Mouse (Mus musculus) liver, postnatal 0 days (tissue): ENCODE results near the gene Clec2i. TPM values are rescaled to one million over a fixed set of nuclear protein-coding genes. Genes with fewer than 3 reads are reported as not detected.

Experiments used
- ATAC-seq: fragments of 200-750 bp; cut with Nextera tagmentation; 2 replicates; pipeline ENCODE4 v1.8.0; 2017; ENCODE audit warnings: mild to moderate bottlenecking, moderate library complexity
- DNase-seq: peaks from one replicate; pipeline ENCODE4 v3.0.0-alpha.2; 2016
- H3K27ac ChIP-seq: fragments of 300-500 bp; sonication (generic); 2 replicates; pipeline ENCODE4 v1.5.1; 2014; ENCODE audit warnings: antibody characterized with exemption, moderate library complexity, mild to moderate bottlenecking, low read depth
- H3K27me3 ChIP-seq: fragments of 300-500 bp; sonication (generic); 2 replicates; pipeline ENCODE4 v1.6.1; 2014; ENCODE audit warnings: low read length, control low read depth, mixed read lengths; ENCODE audit not compliant: insufficient read depth
- H3K36me3 ChIP-seq: fragments of 300-500 bp; sonication (generic); replicated peaks from 2 replicates; pipeline ENCODE4 v1.6.1; 2014; ENCODE audit warnings: mild to moderate bottlenecking, control low read depth, low read length, moderate library complexity, mixed read lengths; ENCODE audit not compliant: insufficient read depth
- H3K4me1 ChIP-seq: fragments of 300-500 bp; sonication (generic); 2 replicates; pipeline ENCODE4 v1.6.1; 2014; ENCODE audit warnings: antibody characterized with exemption, mild to moderate bottlenecking, control low read depth; ENCODE audit not compliant: insufficient read depth
- H3K4me2 ChIP-seq: fragments of 300-500 bp; sonication (generic); 2 replicates; pipeline ENCODE4 v1.6.1; 2014; ENCODE audit warnings: low read depth, mild to moderate bottlenecking, low read length, moderate library complexity, mixed read lengths
- H3K4me3 ChIP-seq: fragments of 300-500 bp; sonication (generic); 2 replicates; pipeline ENCODE4 v1.5.1; 2014; ENCODE audit warnings: low read depth, low read length
- H3K9ac ChIP-seq: fragments of 300-500 bp; sonication (generic); replicated peaks from 2 replicates; pipeline ENCODE4 v1.6.1; 2014; ENCODE audit warnings: mild to moderate bottlenecking, moderate library complexity
- H3K9me3 ChIP-seq: fragments of 300-500 bp; sonication (generic); 2 replicates; pipeline ENCODE4 v1.6.1; 2016; ENCODE audit warnings: mild to moderate bottlenecking, control low read depth, low read length, mixed read lengths
- CTCF ChIP-seq: sonication (generic); IDR thresholded peaks from 2 replicates; pipeline ENCODE4 v1.5.1; 2016; ENCODE audit warnings: antibody characterized with exemption, low read depth
- EP300 ChIP-seq: IDR thresholded peaks from 2 replicates; pipeline ENCODE4 v1.6.1; 2016; ENCODE audit warnings: antibody characterized with exemption, low read depth, mild to moderate bottlenecking
- WGBS: fragments of 180-500 bp; shearing (Covaris S2); extraction: QIAGEN DNeasy Blood & Tissue Kit; methylation state at CpG from one replicate; pipeline ENCODE4 v1.1.7; 2014; ENCODE audit not compliant: insufficient replicate concordance; 5-methylcytosine and 5-hydroxymethylcytosine counted together
- microRNA-seq: library from miRNA; unstranded; fragments of <30 nt; microRNA quantifications from one replicate; pipeline ENCODE4, GENCODE M21; 2016
- polyA plus RNA-seq: library from polyadenylated mRNA; unstranded; fragments of >200 nt; fragmentation: Nextera tagmentation; extraction: Ambion mirVana; gene quantifications from 2 replicates; pipeline ENCODE4 v1.2.1, GENCODE M21; 2015

Clec2i gene
- polyA plus RNA-seq, 1 experiment from 2014 or later = 0.27 TPM

DNA sequence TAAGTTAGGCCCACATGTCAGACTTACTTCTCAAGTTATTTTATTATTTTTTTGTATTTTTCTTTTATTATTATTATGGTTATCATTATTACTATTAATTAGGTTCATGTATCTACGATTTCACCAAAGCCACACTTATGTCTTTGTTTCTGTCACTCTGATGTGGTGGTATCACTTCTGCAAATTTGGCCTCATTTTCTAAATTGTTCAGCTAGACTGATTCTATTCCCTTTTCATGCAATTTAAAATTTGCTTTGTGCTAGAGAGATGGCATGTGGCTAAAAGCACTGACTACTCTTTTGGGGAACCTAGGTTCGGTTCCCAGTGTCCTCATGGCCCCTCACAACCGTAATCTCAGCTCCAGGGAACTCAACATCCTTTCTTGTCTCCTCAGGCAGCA, 58.2 kb downstream of the Clec2i start:
- Histone ChIP-seq H3K4me2 (no peak overlapping the region), H3K36me3 (no peaks in the 10 kb centered on the region), H3K9me3 (no peaks in the 10 kb centered on the region), H3K9ac (no peak overlapping the region), H3K27ac (no peak overlapping the region), H3K4me1 (no peaks in the 10 kb centered on the region), H3K27me3 (no peaks in the 10 kb centered on the region), H3K4me3 (no peak overlapping the region)
- TF ChIP-seq CTCF (no peak), EP300 (no peak)
- DNase-seq (no peak), ATAC-seq (no peak)
- 68% methylated on average over 3 of the region's 3 CpGs for WGBS

Small RNAs within 50 kb of the gene (microRNA-seq; reads per million reads assigned to microRNA genes)
- not detected for gene Gm27336

Other genes starting within 250 kb of the Clec2i start
- gene Clec2h, start 225.2 kb upstream of the Clec2i start, polyA plus RNA-seq = 0.33 and 0.46 TPM in 2 replicates
- not detected in 2 replicates for gene Klrb1, start 164.5 kb upstream of the Clec2i start, polyA plus RNA-seq
- gene Klrb1c, start 98.4 kb upstream of the Clec2i start, polyA plus RNA-seq = 0.64 and 1.1 TPM in 2 replicates
- gene Gm44511, start 61.3 kb upstream of the Clec2i start, polyA plus RNA-seq = not detected in 2 replicates
- gene Klrb1b, start 61.3 kb upstream of the Clec2i start, polyA plus RNA-seq = 0.32 and 0.39 TPM in 2 replicates
- gene BC035044, start 3.5 kb downstream of the Clec2i start, polyA plus RNA-seq = 10.5 and 11.9 TPM in 2 replicates
- not detected in 2 replicates for gene Clec2g, start 46.8 kb downstream of the Clec2i start, polyA plus RNA-seq
- 0.27 and 0.59 TPM in 2 replicates for gene Klrb1f, start 158.3 kb downstream of the Clec2i start, polyA plus RNA-seq
- not detected in 2 replicates for gene Clec2e, start 213.3 kb downstream of the Clec2i start, polyA plus RNA-seq